Mouse (Mus musculus) C3H10T1/2 (cell line): ENCODE data around the gene Gm8068. TPM values are rescaled to one million over a fixed set of nuclear protein-coding genes. Genes with fewer than 3 reads are reported as not detected.

Source experiments
- polyA plus RNA-seq, 2 experiments: library from polyadenylated mRNA; unstranded; fragments of >200 nt; fragmentation: generic; extraction: Trizol; gene quantifications; one replicate each; pipeline ENCODE4 v1.2.1; 2012; ENCODE audit warnings: missing spikeins in 2 of 2

Gene Gm8068
- polyA plus RNA-seq, result not detected

GRCm38 (mm10) chr14:41701785-41702184 lies at the start of gene Gm8068:
Gene Gm8068, minus strand, starts transcription at chr14:41701885.

GRCm38 (mm10) chr14:41750514-41750913 lies 48.8 kb upstream of the Gm8068 start, which contains the start of gene Gm7929:
Gene Gm7929, minus strand, starts transcription at chr14:41750614.

Other genes starting within 250 kb of the Gm8068 start
- not detected for gene Gm7954, start 248.4 kb downstream of the Gm8068 start, polyA plus RNA-seq
- not detected for gene Gm3486, start 212.4 kb downstream of the Gm8068 start, polyA plus RNA-seq
- gene Gm7970, start 146.3 kb downstream of the Gm8068 start, polyA plus RNA-seq, result not detected
- not detected for gene 1700049E17Rik2, start 128.7 kb downstream of the Gm8068 start, polyA plus RNA-seq
- gene Gm3072, start 77.3 kb downstream of the Gm8068 start, polyA plus RNA-seq, result not detected
- gene Gm3676, start 55.4 kb downstream of the Gm8068 start, polyA plus RNA-seq, result not detected
- not detected for gene Gm7929, start 48.7 kb upstream of the Gm8068 start, polyA plus RNA-seq
- gene Gm47189, start 70.6 kb upstream of the Gm8068 start, polyA plus RNA-seq, result not detected
- not detected for gene Gm7980, start 205.4 kb upstream of the Gm8068 start, polyA plus RNA-seq
- not detected for gene 1700049E17Rik1, start 223.1 kb upstream of the Gm8068 start, polyA plus RNA-seq
- not detected for gene 1700024B05Rik, start 242.1 kb upstream of the Gm8068 start, polyA plus RNA-seq